Mouse (Mus musculus): ENCODE measurements around the gene Irx4. TPM values are rescaled to one million over a fixed set of nuclear protein-coding genes. Genes with fewer than 3 reads are reported as not detected.

Irx4 gene
- total RNA-seq, 2 experiments from 2014 or later: not detected

- DNase-seq (ENCODE audit: low spot score in 2 of 2): peak; percentile 19 to 26
- intact Hi-C loops (cut with DNase I): no loop called here
Observed at GRCm38 (mm10) chr13:73310183-73310929, 50.1 kb downstream of the Irx4 start.

Other genes starting within 250 kb of the Irx4 start
- 10 to 100 TPM; 36.4 to 38.6 TPM for gene Mrpl36, start 68.0 kb downstream of the Irx4 start, total RNA-seq (2021)
- gene Ndufs6, start 68.1 kb downstream of the Irx4 start, total RNA-seq (2021): 100 to 1,000 TPM; 182 to 189 TPM
- gene Lpcat1, start 206.7 kb downstream of the Irx4 start, total RNA-seq (2021): 10 to 100 TPM; 48.8 to 53.3 TPM

Measured in left cerebral cortex, postnatal 14 days (tissue).